Mouse (Mus musculus) liver, embryonic 16.5 days (tissue): Measurements from ENCODE around the gene Maml2. TPM values are rescaled to one million over a fixed set of nuclear protein-coding genes. Genes with fewer than 3 reads are reported as not detected.

ENCODE experiments used
- ATAC-seq: fragments of 200-750 bp; cut with Nextera tagmentation; 2 replicates; pipeline ENCODE4 v1.8.0; 2017; ENCODE audit warnings: low read depth, mild to moderate bottlenecking, moderate number of reproducible peaks, moderate library complexity
- H3K27ac ChIP-seq: fragments of 300-500 bp; sonication (generic); 2 replicates; pipeline ENCODE4 v1.5.1; 2014; ENCODE audit warnings: mild to moderate bottlenecking, low read length
- H3K27me3 ChIP-seq: fragments of 300-500 bp; sonication (generic); 2 replicates; pipeline ENCODE4 v1.6.1; 2014; ENCODE audit warnings: low read depth, low read length, mixed read lengths; ENCODE audit not compliant: control insufficient read depth, insufficient read depth
- H3K36me3 ChIP-seq: fragments of 300-500 bp; sonication (generic); 2 replicates; pipeline ENCODE4 v1.6.1; 2014; ENCODE audit warnings: mild to moderate bottlenecking; ENCODE audit not compliant: control insufficient read depth, insufficient read depth
- H3K4me1 ChIP-seq: fragments of 300-500 bp; sonication (generic); 2 replicates; pipeline ENCODE4 v1.6.1; 2014; ENCODE audit warnings: low read depth, low read length, mixed read lengths; ENCODE audit not compliant: control insufficient read depth
- H3K4me2 ChIP-seq: fragments of 300-500 bp; sonication (generic); 2 replicates; pipeline ENCODE4 v1.6.1; 2014; ENCODE audit warnings: low read depth, low read length, mixed read lengths
- H3K4me3 ChIP-seq: fragments of 300-500 bp; sonication (generic); 2 replicates; pipeline ENCODE4 v1.5.1; 2014; ENCODE audit warnings: low read depth, mild to moderate bottlenecking, low read length
- H3K9ac ChIP-seq: fragments of 300-500 bp; sonication (generic); 2 replicates; pipeline ENCODE4 v1.6.1; 2014; ENCODE audit warnings: low read depth, low read length
- H3K9me3 ChIP-seq: fragments of 300-500 bp; sonication (generic); replicated peaks from 2 replicates; pipeline ENCODE4 v1.6.1; 2016; ENCODE audit warnings: low read length; ENCODE audit not compliant: control insufficient read depth
- WGBS: fragments of 180-500 bp; shearing (Covaris S2); extraction: QIAGEN DNeasy Blood & Tissue Kit; methylation state at CpG from one replicate; pipeline ENCODE4 v1.1.7; 2014; ENCODE audit not compliant: insufficient replicate concordance; 5-methylcytosine and 5-hydroxymethylcytosine counted together
- polyA plus RNA-seq: library from polyadenylated mRNA; unstranded; fragments of >200 nt; fragmentation: Nextera tagmentation; extraction: Ambion mirVana; gene quantifications from 2 replicates; pipeline ENCODE4 v1.2.1, GENCODE M21; 2015

Maml2 gene
- polyA plus RNA-seq, 1 experiment from 2014 or later: 0.96 TPM

DNA sequence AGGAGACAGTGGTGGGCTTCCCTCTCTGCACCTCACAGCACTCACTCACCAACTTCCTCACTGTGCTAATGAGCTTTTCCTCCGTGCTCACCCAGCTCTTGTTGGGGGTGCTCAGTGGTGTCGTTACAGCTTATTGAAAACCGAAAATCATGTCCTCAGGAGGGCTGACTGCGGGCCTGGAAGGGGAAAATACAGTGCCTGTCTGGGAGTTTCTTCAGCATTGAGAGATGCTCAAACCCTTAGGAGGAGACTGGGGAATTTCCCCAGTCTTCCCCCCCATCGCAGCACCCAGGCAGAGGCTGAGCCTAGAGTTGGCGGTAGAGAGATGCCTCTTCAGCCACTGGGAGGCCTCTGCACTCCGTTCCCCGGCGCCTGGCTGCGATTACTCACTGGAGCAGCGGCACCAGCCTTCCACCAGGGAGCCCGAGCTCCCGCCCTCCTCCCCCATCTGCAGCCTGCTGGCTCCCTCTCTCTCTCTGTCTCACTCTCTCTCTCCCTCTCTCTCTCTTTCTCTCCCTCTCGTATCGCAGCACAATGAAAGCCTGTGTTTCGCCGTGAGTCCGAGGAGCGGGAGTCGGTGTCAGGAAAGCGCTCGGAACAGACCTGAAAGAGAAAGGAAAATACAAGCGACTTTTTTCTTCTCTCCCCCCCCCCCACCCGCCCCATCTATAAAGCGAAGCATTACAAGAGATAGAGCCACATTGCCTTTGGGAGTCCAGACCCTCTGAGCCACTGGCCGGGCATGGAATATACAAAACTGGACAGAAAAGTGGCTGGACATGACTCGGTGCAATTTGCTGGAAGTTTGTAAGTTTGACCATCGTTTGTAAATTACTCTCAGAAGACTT, 1.3 kb upstream of the Maml2 start:
- peak overlapping the region; percentile 83 for H3K4me2 ChIP-seq

DNA sequence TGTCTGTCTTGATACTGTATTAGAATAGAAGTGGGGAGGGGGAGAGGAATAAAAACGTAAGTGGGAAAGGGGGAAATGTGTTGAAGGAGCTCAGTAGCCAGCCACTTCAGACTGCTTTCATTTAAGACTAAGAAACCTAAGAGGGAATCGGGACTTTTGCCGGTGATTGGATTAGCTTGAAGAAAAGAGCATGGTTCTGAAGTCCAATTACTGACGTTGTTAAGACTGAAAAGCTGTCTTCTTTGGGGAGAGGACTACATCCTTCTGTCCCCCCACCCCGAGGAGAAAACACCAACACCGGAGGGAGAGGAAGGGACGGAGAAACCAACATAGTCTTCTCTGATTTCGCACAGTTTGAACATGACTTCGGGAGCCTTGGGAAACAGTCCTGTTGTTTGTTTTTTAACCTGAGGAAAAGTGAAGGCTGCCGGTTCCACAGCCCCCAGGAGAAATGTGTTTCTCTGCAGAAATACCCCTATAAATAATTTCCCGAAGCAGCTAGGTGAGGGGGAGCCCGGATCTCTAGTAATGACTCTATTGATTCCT, 562 bp upstream of the Maml2 start:
- Histone ChIP-seq H3K4me2 (peak overlapping the region; percentile 83), H3K9me3 (no peaks in the 10 kb centered on the region), H3K27me3 (no peaks in the 10 kb centered on the region), H3K36me3 (no peaks in the 10 kb centered on the region), H3K4me3 (peak overlapping the region; percentile 64), H3K27ac (no peak overlapping the region), H3K4me1 (peaks cover 18% of the 10 kb centered on the region), H3K9ac (peak overlapping the region; percentile 61)
- no peak for ATAC-seq
- WGBS: under 1% methylated on average over 12 of the region's 12 CpGs

More for the DNA sequence above, 1.3 kb upstream of the Maml2 start:
- ATAC-seq: peak; percentile 86
- Histone ChIP-seq H3K4me1 (peaks cover 18% of the 10 kb centered on the region), H3K36me3 (no peaks in the 10 kb centered on the region), H3K27me3 (no peaks in the 10 kb centered on the region), H3K9ac (peak overlapping the region; percentile 61), H3K27ac (no peak overlapping the region), H3K9me3 (no peaks in the 10 kb centered on the region), H3K4me3 (peak overlapping the region; percentile 64)
- under 1% methylated on average over 28 of the region's 28 CpGs for WGBS

DNA sequence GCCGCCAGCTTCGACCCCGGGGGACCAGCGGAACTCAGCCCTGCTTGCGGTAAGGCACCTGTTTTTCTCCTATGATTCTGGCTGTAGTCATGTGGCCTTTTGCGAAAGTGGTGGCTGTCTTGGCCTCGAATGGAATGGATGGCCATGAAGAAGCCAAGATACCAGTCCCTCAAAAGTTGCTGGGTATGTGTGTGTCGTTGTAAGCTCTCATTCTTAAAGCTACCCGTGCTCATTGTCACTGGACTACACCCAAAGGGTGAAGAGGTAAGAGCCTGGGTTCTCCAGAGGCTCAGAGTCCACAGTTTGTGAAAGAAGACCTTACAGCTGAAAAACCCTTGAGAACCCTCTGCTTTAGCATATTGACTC, 739 bp downstream of the Maml2 start:
- Histone ChIP-seq H3K27ac (no peak overlapping the region), H3K9ac (peak overlapping the region; percentile 61), H3K27me3 (no peaks in the 10 kb centered on the region), H3K9me3 (no peaks in the 10 kb centered on the region), H3K4me1 (peaks cover 18% of the 10 kb centered on the region), H3K4me2 (peak overlapping the region; percentile 83), H3K4me3 (peak overlapping the region; percentile 64), H3K36me3 (no peaks in the 10 kb centered on the region)
- no peak for ATAC-seq
- WGBS: 10% methylated on average over 9 of the region's 9 CpGs

DNA sequence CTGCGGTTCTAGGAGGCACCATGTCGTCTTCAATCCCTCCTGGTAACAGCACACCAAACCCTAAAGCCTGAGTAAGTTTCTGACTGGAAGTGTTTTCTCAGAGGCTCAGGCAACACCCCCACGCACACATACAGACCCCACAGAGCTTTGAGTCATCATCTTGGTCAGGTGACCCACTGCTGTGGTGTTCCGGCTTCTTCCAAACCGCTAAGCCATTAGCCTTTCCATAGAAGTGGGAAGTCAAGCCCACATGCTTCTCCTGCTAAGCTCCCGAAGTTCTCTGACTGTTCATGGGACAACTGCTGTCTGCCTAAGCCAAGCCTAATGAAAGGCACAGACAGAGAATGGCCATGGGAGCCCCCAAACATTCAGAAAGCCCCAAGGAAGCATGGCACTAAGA, 1.4 kb downstream of the Maml2 start:
- no peak overlapping the region for H3K27ac ChIP-seq
- ATAC-seq: no peak
- H3K4me2 ChIP-seq: no peak overlapping the region
- no peaks in the 10 kb centered on the region for H3K36me3 ChIP-seq
- H3K4me1 ChIP-seq: peaks cover 18% of the 10 kb centered on the region
- no peaks in the 10 kb centered on the region for H3K9me3 ChIP-seq
- H3K27me3 ChIP-seq: no peaks in the 10 kb centered on the region
- no peak overlapping the region for H3K4me3 ChIP-seq
- 73% methylated on average over 6 of the region's 6 CpGs for WGBS
- no peak overlapping the region for H3K9ac ChIP-seq

DNA sequence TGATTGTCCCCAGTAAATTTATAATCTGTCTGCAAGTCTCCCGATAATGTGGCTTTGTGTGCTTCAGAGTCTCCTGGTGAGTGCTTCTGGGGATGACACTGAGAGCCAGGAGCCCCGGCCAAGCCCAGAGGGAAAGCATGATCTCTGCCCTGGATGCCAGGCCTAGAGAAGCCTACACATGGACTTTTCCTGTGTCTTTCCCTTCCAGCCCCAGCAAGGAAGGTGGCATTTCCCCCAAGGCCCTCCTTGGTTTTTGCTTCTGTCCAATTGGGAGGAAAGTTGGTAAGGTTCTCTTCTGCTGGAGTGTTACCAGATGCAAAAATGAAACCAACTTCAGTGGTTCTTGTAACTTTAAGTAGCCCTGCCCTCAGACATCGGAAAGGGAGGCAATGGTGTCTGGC, 2.3 kb downstream of the Maml2 start:
- peaks cover 18% of the 10 kb centered on the region for H3K4me1 ChIP-seq
- 48% methylated on average over 3 of the region's 3 CpGs for WGBS
- no peak overlapping the region for H3K4me2 ChIP-seq
- H3K9me3 ChIP-seq: no peaks in the 10 kb centered on the region
- H3K27ac ChIP-seq: no peak overlapping the region
- ATAC-seq: no peak
- H3K36me3 ChIP-seq: no peaks in the 10 kb centered on the region
- no peak overlapping the region for H3K4me3 ChIP-seq
- H3K9ac ChIP-seq: no peak overlapping the region
- no peaks in the 10 kb centered on the region for H3K27me3 ChIP-seq

DNA sequence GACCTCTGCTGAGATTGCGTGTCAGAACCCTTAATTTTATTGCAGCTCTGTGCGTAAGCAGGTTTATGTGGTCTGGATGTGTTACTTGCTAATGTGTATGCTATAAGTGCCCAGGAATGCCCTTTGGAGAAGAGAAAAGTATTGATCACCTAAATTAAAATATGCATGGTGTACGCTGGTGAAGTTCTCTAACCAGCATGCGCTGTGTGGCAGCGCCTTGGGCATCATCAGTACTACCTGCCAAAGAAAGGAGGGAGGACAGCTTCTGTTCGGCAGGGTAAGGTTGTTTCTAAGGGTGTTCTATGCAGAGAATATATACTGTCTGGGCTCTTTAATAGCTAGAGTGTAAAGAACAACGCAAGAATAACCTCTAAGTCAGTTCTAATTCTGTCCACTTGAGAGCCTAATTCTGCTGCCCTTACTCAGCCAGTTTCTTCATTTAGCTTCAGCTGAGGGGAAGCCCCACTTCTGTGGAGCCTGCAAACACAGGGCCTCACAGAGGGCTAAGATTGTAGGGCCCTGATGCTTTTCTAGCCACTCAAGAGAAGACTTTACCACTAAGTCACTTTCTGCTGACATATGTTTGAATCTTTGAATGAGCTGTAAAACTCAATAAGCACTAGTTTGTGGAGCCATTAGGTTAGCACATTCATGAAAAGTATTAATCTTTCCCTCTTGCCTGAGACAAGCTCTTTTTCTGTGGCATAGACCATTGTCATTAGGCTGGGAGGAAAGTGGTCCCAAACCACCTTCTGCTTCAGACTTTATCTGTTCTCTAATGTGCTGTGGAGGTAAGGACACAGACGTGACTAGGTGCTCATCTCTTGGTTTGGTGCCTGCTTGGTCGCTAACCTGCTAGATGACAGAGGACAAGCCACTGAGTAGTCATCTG, 3.4 kb downstream of the Maml2 start:
- no peak overlapping the region for H3K4me2 ChIP-seq
- H3K27ac ChIP-seq: no peak overlapping the region
- peaks cover 16% of the 10 kb centered on the region for H3K4me1 ChIP-seq

DNA sequence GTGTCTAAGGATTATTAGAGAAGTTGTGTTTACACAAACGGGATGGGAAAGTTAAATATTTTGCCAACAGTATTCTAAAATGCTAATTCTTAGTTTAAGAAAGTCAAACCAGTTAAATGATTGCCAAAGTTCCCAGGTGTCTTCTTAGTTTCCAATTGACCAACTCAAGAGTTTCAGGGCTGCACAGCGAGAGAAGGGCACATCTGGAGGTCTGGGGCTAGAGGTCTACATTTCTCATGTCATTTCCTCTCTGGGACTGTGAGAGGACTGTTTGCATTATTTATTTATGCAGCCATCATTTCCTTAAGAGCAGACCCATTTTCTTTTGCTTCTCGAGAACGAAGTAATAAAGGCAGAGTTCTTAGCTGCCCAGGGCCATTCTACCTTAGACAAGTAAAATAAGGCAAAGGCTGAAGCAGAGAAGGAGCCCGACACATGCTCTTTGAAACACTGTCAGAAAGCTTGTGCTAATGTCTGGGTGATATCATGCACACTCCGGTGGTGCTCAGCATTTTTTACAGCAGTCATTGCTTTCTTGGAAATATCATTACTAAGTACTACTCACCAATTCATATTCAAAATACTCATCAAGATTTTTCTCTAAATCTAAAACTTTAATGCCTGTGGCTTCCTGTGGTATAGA, 4.5 kb downstream of the Maml2 start:
- no peak for ATAC-seq
- H3K9ac ChIP-seq: no peak overlapping the region
- WGBS: 54% methylated on average over 6 of the region's 6 CpGs
- peaks cover 13% of the 10 kb centered on the region for H3K4me1 ChIP-seq
- no peaks in the 10 kb centered on the region for H3K36me3 ChIP-seq
- H3K4me3 ChIP-seq: no peak overlapping the region
- no peaks in the 10 kb centered on the region for H3K9me3 ChIP-seq
- no peaks in the 10 kb centered on the region for H3K27me3 ChIP-seq
- no peak overlapping the region for H3K4me2 ChIP-seq
- no peak overlapping the region for H3K27ac ChIP-seq

More for the DNA sequence above, 3.4 kb downstream of the Maml2 start:
- WGBS: 73% methylated on average over 9 of the region's 9 CpGs
- Histone ChIP-seq H3K36me3 (no peaks in the 10 kb centered on the region), H3K4me3 (no peak overlapping the region), H3K9me3 (no peaks in the 10 kb centered on the region), H3K9ac (no peak overlapping the region), H3K27me3 (no peaks in the 10 kb centered on the region)
- no peak for ATAC-seq

DNA sequence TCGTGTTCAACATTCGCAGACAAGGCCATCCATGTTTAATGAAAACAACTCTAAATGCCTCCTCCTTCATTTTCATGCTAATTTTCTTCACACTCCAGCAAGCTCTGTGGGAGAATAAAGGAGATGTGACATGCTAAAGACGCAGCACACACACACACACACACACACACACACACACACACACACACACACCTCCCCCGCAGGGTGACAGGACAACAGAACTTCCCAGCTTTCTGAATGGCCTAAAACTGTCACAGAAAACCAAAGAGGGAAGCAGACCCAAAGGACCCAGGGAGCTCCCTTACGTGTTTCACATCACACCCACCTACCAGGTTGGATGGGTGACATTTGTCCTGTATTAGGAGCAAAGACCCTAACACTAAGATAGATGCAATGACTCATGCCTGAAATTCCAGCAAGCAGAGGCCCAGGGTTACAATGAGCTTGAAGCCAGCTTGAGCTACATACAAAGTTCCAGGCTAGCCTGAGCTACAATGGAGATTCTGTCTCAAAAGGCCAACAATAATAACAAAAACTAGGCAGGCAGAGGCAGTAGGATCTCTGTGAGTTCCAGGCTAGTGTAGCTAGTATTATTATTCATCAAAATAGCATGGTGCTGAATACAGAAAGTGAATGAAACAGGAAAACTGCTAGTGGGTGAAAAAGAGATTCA, 5.5 kb downstream of the Maml2 start:
- H3K27me3 ChIP-seq: no peaks in the 10 kb centered on the region
- H3K36me3 ChIP-seq: no peaks in the 10 kb centered on the region
- WGBS: 68% methylated on average over 5 of the region's 5 CpGs
- no peak overlapping the region for H3K4me2 ChIP-seq
- H3K9me3 ChIP-seq: no peaks in the 10 kb centered on the region
- H3K27ac ChIP-seq: no peak overlapping the region
- ATAC-seq: no peak
- no peak overlapping the region for H3K4me3 ChIP-seq
- H3K9ac ChIP-seq: no peak overlapping the region
- peaks cover 5% of the 10 kb centered on the region for H3K4me1 ChIP-seq
